Mouse (Mus musculus) telencephalon, adult 2 months (tissue): ENCODE data around the gene Dscaml1.

Source experiments
- DNase-seq: peaks from one replicate; pipeline ENCODE4 v3.0.0-alpha.2; 2011; ENCODE audit warnings: low read depth, low spot score

Dscaml1 gene

GRCm38 (mm10) chr9:45454889-45455610 lies 28.6 kb downstream of the Dscaml1 start:
- DNase-seq, result no peak

DNA sequence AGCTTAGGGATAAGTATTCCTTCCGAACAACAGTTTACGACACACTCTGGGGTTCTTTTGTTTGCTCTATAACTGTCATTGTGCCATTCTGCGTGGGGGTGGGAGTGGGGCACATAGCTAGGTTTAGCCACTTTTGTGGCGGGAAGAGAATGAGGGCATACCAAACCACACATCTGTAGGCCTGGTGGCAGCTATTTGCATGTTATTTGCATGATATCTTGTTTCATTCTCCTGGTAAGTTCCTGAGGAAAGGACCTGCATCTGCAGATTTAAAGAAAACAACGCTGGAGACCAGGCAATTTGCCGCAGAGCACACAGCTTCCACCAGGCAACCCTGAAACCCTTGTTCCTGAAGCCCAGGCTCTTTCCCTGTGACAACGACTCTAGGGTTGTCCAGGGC lies 30.8 kb downstream of the Dscaml1 start:
- DNase-seq, result no peak

- DNase-seq, result no peak
These were observed 31.9 kb downstream of the Dscaml1 start for GRCm38 (mm10) chr9:45458363-45458762.

GRCm38 (mm10) chr9:45465396-45466019 lies 39.1 kb downstream of the Dscaml1 start:
- DNase-seq, result no peak

- DNase-seq, result no peak
These were observed 41.8 kb downstream of the Dscaml1 start for GRCm38 (mm10) chr9:45468235-45468634.

GRCm38 (mm10) chr9:45470746-45471471 lies 44.5 kb downstream of the Dscaml1 start:
- DNase-seq, result peak; percentile 88

DNA sequence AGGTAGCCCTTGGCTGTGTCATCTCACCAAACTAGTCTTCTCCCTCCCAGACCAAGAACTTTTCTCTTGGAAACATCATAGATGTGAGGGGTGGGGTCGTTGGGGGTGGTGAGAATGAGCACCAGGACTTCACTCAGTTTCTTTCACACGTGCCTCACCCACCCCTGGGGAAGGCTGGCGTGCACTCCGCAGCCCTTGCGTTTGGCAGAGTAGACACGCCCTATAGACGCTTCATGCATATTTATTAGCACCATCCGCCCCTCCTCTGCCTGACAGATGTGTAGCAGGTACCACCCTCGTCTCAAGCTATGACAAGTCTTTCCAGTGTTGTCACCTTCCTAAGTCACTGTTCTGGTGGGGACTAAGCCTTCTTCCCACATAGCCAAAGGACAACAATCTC lies 45.3 kb downstream of the Dscaml1 start:
- no peak for DNase-seq

DNA sequence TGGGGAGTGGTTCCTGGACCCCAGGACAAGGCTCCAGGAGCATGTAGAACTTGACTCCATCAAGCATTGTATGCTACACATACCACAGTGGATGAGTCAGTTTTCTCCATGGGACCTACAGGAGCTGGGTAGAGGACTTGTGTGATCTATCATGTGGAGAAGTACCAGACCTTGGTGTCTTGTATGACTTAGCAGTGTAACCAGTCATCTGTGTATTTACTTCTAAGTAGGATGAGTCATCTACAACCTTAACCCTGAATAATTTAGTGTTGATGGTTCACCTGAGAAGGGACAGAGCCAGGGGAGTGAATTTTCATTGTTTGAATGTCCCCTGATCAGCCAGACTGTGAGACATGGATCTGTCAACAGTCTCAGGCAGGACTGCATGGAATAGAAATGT lies 48.4 kb downstream of the Dscaml1 start:
- no peak for DNase-seq

- DNase-seq, result no peak
These were observed 54.5 kb downstream of the Dscaml1 start for GRCm38 (mm10) chr9:45480936-45481335.

DNA sequence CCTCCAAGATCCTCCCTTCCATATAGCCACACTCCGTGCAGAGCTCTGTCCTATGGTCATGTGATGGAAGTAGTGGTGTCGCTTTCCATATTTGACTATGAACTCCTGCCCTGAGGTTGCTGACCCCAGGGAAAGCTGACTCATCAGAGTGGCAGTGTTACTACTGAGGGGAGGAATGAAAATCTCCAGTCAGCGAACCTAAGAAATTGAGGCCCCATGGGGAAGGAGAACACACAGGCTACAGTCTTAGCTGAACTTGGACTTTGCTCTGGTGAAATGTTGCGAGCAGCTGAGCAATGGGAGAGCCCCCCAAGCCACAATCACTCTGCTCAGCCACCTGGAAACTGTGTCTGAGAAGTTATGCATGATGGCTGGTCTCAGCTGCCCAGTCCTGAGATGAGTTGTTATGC lies 60.2 kb downstream of the Dscaml1 start:
- DNase-seq, result no peak

- DNase-seq, result peak; percentile 78
These were observed 60.9 kb downstream of the Dscaml1 start for GRCm38 (mm10) chr9:45487179-45487801.

DNA sequence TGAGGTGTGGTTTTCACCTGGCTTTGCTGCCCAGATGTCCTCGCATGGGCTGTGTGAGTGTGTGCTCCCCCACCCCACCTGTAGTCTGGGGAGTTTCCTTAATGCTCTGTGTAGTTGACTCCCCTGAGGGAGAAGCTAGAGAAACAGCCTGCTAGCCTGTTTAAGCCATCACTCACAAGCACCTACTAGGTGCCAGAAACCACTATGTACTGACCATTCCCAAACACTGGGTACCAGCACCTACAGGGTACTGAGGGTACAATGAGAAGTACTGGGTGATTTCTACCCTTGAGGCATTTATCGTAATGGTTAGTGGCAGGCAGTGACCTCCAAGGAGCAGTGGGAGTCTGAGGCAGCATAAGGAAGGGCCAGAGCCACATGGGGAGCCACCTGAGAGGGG lies 64.5 kb downstream of the Dscaml1 start:
- DNase-seq, result no peak

GRCm38 (mm10) chr9:45494889-45495288 lies 68.5 kb downstream of the Dscaml1 start:
- DNase-seq, result no peak

- DNase-seq, result no peak
These were observed 69.9 kb downstream of the Dscaml1 start for GRCm38 (mm10) chr9:45496340-45496739.

- no peak for DNase-seq
These were observed 70.5 kb downstream of the Dscaml1 start for GRCm38 (mm10) chr9:45496944-45497343.

DNA sequence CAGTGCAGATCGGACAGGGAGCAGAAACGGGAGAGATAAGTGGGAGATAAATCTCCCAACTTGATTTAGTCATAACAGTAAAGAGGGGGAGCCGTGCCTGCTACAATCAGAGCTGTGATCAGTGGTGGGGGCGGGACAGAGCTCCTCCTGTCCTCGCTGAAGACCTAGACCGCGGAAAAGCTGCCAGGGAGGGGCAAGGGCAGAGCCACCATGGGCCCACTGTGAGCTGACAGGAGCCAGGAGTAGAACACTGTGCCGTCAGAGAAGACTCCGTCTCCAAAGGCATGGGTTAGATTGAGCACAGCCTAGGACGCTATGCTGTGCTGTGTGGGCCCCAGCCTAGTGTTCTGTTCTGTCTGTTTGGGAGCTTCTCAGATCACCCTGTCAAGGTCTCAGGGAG lies 72.8 kb downstream of the Dscaml1 start:
- DNase-seq, result no peak

- no peak for DNase-seq
These were observed 73.7 kb downstream of the Dscaml1 start for GRCm38 (mm10) chr9:45500071-45500595.

GRCm38 (mm10) chr9:45501295-45501927 lies 75.0 kb downstream of the Dscaml1 start:
- no peak for DNase-seq

GRCm38 (mm10) chr9:45501963-45502641 lies 75.7 kb downstream of the Dscaml1 start:
- DNase-seq, result no peak

GRCm38 (mm10) chr9:45504977-45505376 lies 78.5 kb downstream of the Dscaml1 start:
- no peak for DNase-seq

- no peak for DNase-seq
These were observed 79.1 kb downstream of the Dscaml1 start for GRCm38 (mm10) chr9:45505487-45505939.
